In genomic region chr14:71329862-71330630, GRCm38 (mm10) we compare ENCODE assay signal across 20 mouse cellular contexts.
DNase-seq lines count a peak whose midpoint lies in the region; ATAC-seq and TF ChIP-seq lines count a peak whose summit lies in the region.
"Had no signal": no experiment of that assay in that cellular context is flagged by ENCODE, and none has a peak within 500 bp of the region (broad histone marks: within the 10 kb centered on the region; RNA-seq: fewer than 3 reads in every experiment).

No protein-coding gene starts in this region.

- WGBS in heart, postnatal 0 days, result 36% methylated on average over 5 of the region's 5 CpGs
- 25% methylated on average over 5 of the region's 5 CpGs for WGBS in embryonic facial prominence, embryonic 14.5 days
- WGBS in midbrain, postnatal 0 days, result 34% methylated on average over 5 of the region's 5 CpGs
- 71% methylated on average over 5 of the region's 5 CpGs for WGBS in limb, embryonic 10.5 days

- no peak for TF ChIP-seq EP300 in heart, postnatal 0 days (IDR thresholded peaks at IDR 0.05; ENCODE audit: low read depth)

- no peak overlapping the region for H3K9ac ChIP-seq in heart, postnatal 0 days (replicated peaks; ENCODE audit: low read depth, low read length)
- H3K9ac ChIP-seq in embryonic facial prominence, embryonic 14.5 days (ENCODE audit: low read depth, low read length), result no peak overlapping the region
- no peak overlapping the region for H3K9ac ChIP-seq in midbrain, postnatal 0 days (replicated peaks; ENCODE audit: low read length, poor library complexity, severe bottlenecking)
- H3K9ac ChIP-seq: hindbrain, embryonic 15.5 days; limb, embryonic 15.5 days; liver, postnatal 0 days; midbrain, embryonic 12.5 days; neural tube, embryonic 12.5 days; stomach, embryonic 15.5 days had no signal

- peak overlapping the region; percentile 66 for H3K27ac ChIP-seq in heart, postnatal 0 days (ENCODE audit: low read depth)
- no peak overlapping the region for H3K27ac ChIP-seq in embryonic facial prominence, embryonic 14.5 days (replicated peaks; ENCODE audit: low read depth, low read length)
- H3K27ac ChIP-seq in midbrain, postnatal 0 days (ENCODE audit: low read depth, low read length), result peak overlapping the region; percentile 51
- H3K27ac ChIP-seq in limb, embryonic 10.5 days, result no peak overlapping the region
- H3K27ac ChIP-seq: hindbrain, embryonic 15.5 days; limb, embryonic 15.5 days; midbrain, embryonic 12.5 days; neural tube, embryonic 12.5 days; stomach, embryonic 15.5 days had no signal

- H3K36me3 ChIP-seq in heart, postnatal 0 days (replicated peaks; ENCODE audit: control insufficient read depth, insufficient read depth, low read length), result no peaks in the 10 kb centered on the region
- no peaks in the 10 kb centered on the region for H3K36me3 ChIP-seq in embryonic facial prominence, embryonic 14.5 days (ENCODE audit: control insufficient read depth, insufficient read depth, low read length)
- H3K36me3 ChIP-seq in midbrain, postnatal 0 days (ENCODE audit: insufficient read depth, low read length), result no peaks in the 10 kb centered on the region
- no peaks in the 10 kb centered on the region for H3K36me3 ChIP-seq in limb, embryonic 10.5 days
- H3K36me3 ChIP-seq: hindbrain, embryonic 15.5 days; limb, embryonic 15.5 days; midbrain, embryonic 12.5 days; neural tube, embryonic 12.5 days; stomach, embryonic 15.5 days had no signal

- intact Hi-C loops in heart, postnatal 14 days (cut with DNase I), result no loop called here

- H3K4me3 ChIP-seq in heart, postnatal 0 days (ENCODE audit: low read depth, low read length), result no peak overlapping the region
- H3K4me3 ChIP-seq in embryonic facial prominence, embryonic 14.5 days (ENCODE audit: low read depth, low read length), result no peak overlapping the region
- no peak overlapping the region for H3K4me3 ChIP-seq in midbrain, postnatal 0 days (ENCODE audit: low read depth, low read length)
- no peak overlapping the region for H3K4me3 ChIP-seq in limb, embryonic 10.5 days
- H3K4me3 ChIP-seq: hindbrain, embryonic 15.5 days; limb, embryonic 15.5 days; midbrain, embryonic 12.5 days; neural tube, embryonic 12.5 days; stomach, embryonic 15.5 days had no signal

- H3K4me2 ChIP-seq in heart, postnatal 0 days (ENCODE audit: low read depth, low read length), result no peak overlapping the region
- H3K4me2 ChIP-seq in embryonic facial prominence, embryonic 14.5 days (ENCODE audit: low read depth, low read length), result no peak overlapping the region
- no peak overlapping the region for H3K4me2 ChIP-seq in midbrain, postnatal 0 days (ENCODE audit: low read depth, low read length, poor library complexity, severe bottlenecking)
- H3K4me2 ChIP-seq: hindbrain, embryonic 15.5 days; limb, embryonic 15.5 days; midbrain, embryonic 12.5 days; neural tube, embryonic 12.5 days; stomach, embryonic 15.5 days had no signal

- no peaks in the 10 kb centered on the region for H3K4me1 ChIP-seq in heart, postnatal 0 days (ENCODE audit: control insufficient read depth, insufficient read depth)
- 0 out of 2 replicates have a peak, but pooled peaks cover 5% of the 10 kb centered on the region for H3K4me1 ChIP-seq in embryonic facial prominence, embryonic 14.5 days (ENCODE audit: control insufficient read depth, insufficient read depth, low read length)
- H3K4me1 ChIP-seq in midbrain, postnatal 0 days (ENCODE audit: insufficient read depth, low read length), result no peaks in the 10 kb centered on the region
- H3K4me1 ChIP-seq in limb, embryonic 10.5 days, result no peaks in the 10 kb centered on the region
- H3K4me1 ChIP-seq: hindbrain, embryonic 15.5 days; limb, embryonic 15.5 days; midbrain, embryonic 12.5 days; neural tube, embryonic 12.5 days; stomach, embryonic 15.5 days had no signal

- H3K27me3 ChIP-seq in heart, postnatal 0 days (ENCODE audit: control insufficient read depth, insufficient read depth, low read length), result no peaks in the 10 kb centered on the region
- no peaks in the 10 kb centered on the region for H3K27me3 ChIP-seq in embryonic facial prominence, embryonic 14.5 days (replicated peaks; ENCODE audit: control insufficient read depth, insufficient read depth, low read length)
- no peaks in the 10 kb centered on the region for H3K27me3 ChIP-seq in midbrain, postnatal 0 days (ENCODE audit: insufficient read depth, low read length)
- no peaks in the 10 kb centered on the region for H3K27me3 ChIP-seq in limb, embryonic 10.5 days (ENCODE audit: low read depth, poor library complexity, severe bottlenecking)
- H3K27me3 ChIP-seq: hindbrain, embryonic 15.5 days; limb, embryonic 15.5 days; midbrain, embryonic 12.5 days; neural tube, embryonic 12.5 days; stomach, embryonic 15.5 days had no signal

- no peaks in the 10 kb centered on the region; the same call in 1 of the 2 replicates for H3K9me3 ChIP-seq in heart, postnatal 0 days (replicated peaks; ENCODE audit: control insufficient read depth, low read length)
- 0 out of 2 replicates have a peak, but pooled peaks cover 8% of the 10 kb centered on the region for H3K9me3 ChIP-seq in embryonic facial prominence, embryonic 14.5 days (ENCODE audit: control insufficient read depth, low read length)
- H3K9me3 ChIP-seq in midbrain, postnatal 0 days (ENCODE audit: low read length), result peaks cover 3% of the 10 kb centered on the region; the same call in 1 of the 2 replicates
- H3K9me3 ChIP-seq in limb, embryonic 10.5 days (replicated peaks), result no peaks in the 10 kb centered on the region
- H3K9me3 ChIP-seq: hindbrain, embryonic 15.5 days; limb, embryonic 15.5 days; midbrain, embryonic 12.5 days; neural tube, embryonic 12.5 days; stomach, embryonic 15.5 days had no signal

- TF ChIP-seq CTCF in heart, postnatal 0 days (IDR thresholded peaks at IDR 0.05; ENCODE audit: low read depth), result no peak
- TF ChIP-seq CTCF in midbrain, postnatal 0 days (IDR thresholded peaks at IDR 0.05), result no peak

- DNase-seq in heart, postnatal 0 days (ENCODE audit: low spot score), result peak; percentile 46
- no peak for DNase-seq in heart, postnatal 14 days
- peak; percentile 49 for DNase-seq in right cerebral cortex, adult 18-20 months
- no peak for DNase-seq in right cerebral cortex, postnatal 25 days
- peak; percentile 24 for DNase-seq in embryonic facial prominence, embryonic 14.5 days (ENCODE audit: low spot score)
- DNase-seq in midbrain, postnatal 0 days (ENCODE audit: low spot score), result no peak
- no peak for DNase-seq in spleen, postnatal 10 days (ENCODE audit: low spot score in 2 of 2)
- no peak for DNase-seq in limb, embryonic 10.5 days (ENCODE audit: low spot score)
- DNase-seq: cerebellum, adult 2 months; kidney, adult 11 months; kidney, postnatal 25 days; liver, postnatal 0 days; lung, postnatal 36 days; thymus, postnatal 36 days had no signal

- no peak for ATAC-seq in heart, postnatal 0 days (ENCODE audit: insufficient read depth, low read depth)
- ATAC-seq in embryonic facial prominence, embryonic 14.5 days (ENCODE audit: low read depth), result no peak
- no peak for ATAC-seq in midbrain, postnatal 0 days (ENCODE audit: low FRiP score)
- ATAC-seq: activated CD4-positive, CD25-positive, alpha-beta regulatory T cell, adult 4 months; liver, postnatal 0 days had no signal

Comparison
In these comparisons a context has a peak if more than half of its experiments do, and no peak if none do; other contexts are left out.
1. DNase-seq: peak in heart, postnatal 0 days (single experiment), right cerebral cortex, adult 18-20 months (single experiment) and embryonic facial prominence, embryonic 14.5 days (single experiment); none in heart, postnatal 14 days (0 of 2), right cerebral cortex, postnatal 25 days (single experiment), midbrain, postnatal 0 days (single experiment), spleen, postnatal 10 days (0 of 2) and limb, embryonic 10.5 days (single experiment).
2. H3K27ac ChIP-seq: peak in heart, postnatal 0 days (single experiment) and midbrain, postnatal 0 days (single experiment); none in embryonic facial prominence, embryonic 14.5 days (single experiment) and limb, embryonic 10.5 days (single experiment).